Mouse (Mus musculus) heart, adult 2 months (tissue): Measurements from ENCODE around the gene Polrmt. TPM values are rescaled to one million over a fixed set of nuclear protein-coding genes. Genes with fewer than 3 reads are reported as not detected.
A peak's percentile ranks its signal among the peaks of the same experiment; 100 is the strongest.

Experiments
- DNase-seq, 2 experiments: peaks; one replicate each; pipeline ENCODE4 v3.0.0; 2021
- H3K27ac ChIP-seq: fragments of 200-600 bp; 2 replicates; pipeline ENCODE4 v1.8.1; 2022
- H3K27me3 ChIP-seq: fragments of 200-500 bp; 2 replicates; pipeline ENCODE4 v1.6.1; 2012; ENCODE audit warnings: mild to moderate bottlenecking, low read length, inconsistent platforms, mixed read lengths; ENCODE audit not compliant: control insufficient read depth, insufficient read depth
- H3K36me3 ChIP-seq: fragments of 200-500 bp; 2 replicates; pipeline ENCODE4 v1.6.1; 2012; ENCODE audit warnings: low read length, inconsistent platforms; ENCODE audit not compliant: control insufficient read depth, insufficient read depth
- H3K4me1 ChIP-seq: fragments of 200-500 bp; 2 replicates; pipeline ENCODE4 v1.6.1; 2011; ENCODE audit warnings: low read length; ENCODE audit not compliant: control insufficient read depth, insufficient read depth
- H3K4me3 ChIP-seq: fragments of 200-600 bp; 2 replicates; pipeline ENCODE4 v1.8.1; 2022
- H3K79me2 ChIP-seq: fragments of 200-500 bp; replicated peaks from 2 replicates; pipeline ENCODE4 v1.6.1; 2012; ENCODE audit warnings: mild to moderate bottlenecking, inconsistent platforms, low read length, moderate library complexity, mixed read lengths; ENCODE audit not compliant: control insufficient read depth, insufficient read depth
- H3K9ac ChIP-seq: fragments of 200-500 bp; 2 replicates; pipeline ENCODE4 v1.6.1; 2012; ENCODE audit warnings: low read depth, mild to moderate bottlenecking, control low read depth, inconsistent platforms, low read length, mixed read lengths
- CTCF ChIP-seq: fragments of 200-600 bp; IDR thresholded peaks from 2 replicates; pipeline ENCODE4 v1.8.1; 2022; ENCODE audit warnings: antibody characterized with exemption, mild to moderate bottlenecking, moderate library complexity
- EP300 ChIP-seq: fragments of 200-500 bp; IDR thresholded peaks from 2 replicates; pipeline ENCODE4 v1.6.1; 2011; ENCODE audit warnings: low read depth, low read length, control low read depth; ENCODE audit not compliant: insufficient read depth
- POLR2A ChIP-seq: fragments of 200-500 bp; IDR thresholded peaks from 2 replicates; pipeline ENCODE4 v1.6.1; 2011; ENCODE audit warnings: mild to moderate bottlenecking, low read depth, low read length, control low read depth; ENCODE audit not compliant: insufficient read depth
- WGBS: fragments of 180-500 bp; shearing (Covaris S2); methylation state at CpG from one replicate; pipeline ENCODE4 v1.1.7; 2018; 5-methylcytosine and 5-hydroxymethylcytosine counted together
- intact Hi-C: fragments of 180-260 bp; cut with DNase I; formaldehyde crosslinking; loops from one replicate; pipeline ENCODE4 v1.15.1; 2025
- long read RNA-seq: library from polyadenylated mRNA; stranded (forward); transcript quantifications from one replicate; pipeline ENCODE4 v2.0.0, GENCODE M21; 2021
- polyA plus RNA-seq: library from polyadenylated mRNA; depleted of rRNA; stranded (reverse); fragments of >200 nt; gene quantifications from 2 replicates; pipeline ENCODE4 v1.2.3, GENCODE M21; 2012; rRNA removed
- total RNA-seq, 2 experiments: library from RNA; stranded (reverse); gene quantifications; 2 replicates each; pipeline ENCODE4 v1.2.3; 2021

The Polrmt gene
- total RNA-seq (10 to 100 TPM; 42.2 to 44.7 TPM), polyA plus RNA-seq (47.0 and 52.3 TPM in 2 replicates)
- long read RNA-seq, transcript Polrmt-201 (21 exons, 3,755 nt): major isoform, 30 of 39 reads
- long read RNA-seq, partial matches to known transcripts: 5 of 39 reads
- long read RNA-seq, other reads (novel, unspliced or antisense): 4 of 39 reads

- intact Hi-C loops: loop anchor here (2.0 kb wide), 1 partner anchor 21 kb away; the partner anchor contains the start of gene Rnf126
- no peaks in the 10 kb centered on the region for H3K36me3 ChIP-seq
- H3K4me3 ChIP-seq: peak within 1 kb of the TSS; percentile 90
- under 1% methylated on average over 38 of the region's 38 CpGs for WGBS
- DNase-seq: peak; percentile 92 to 97
- peak within 1 kb of the TSS; percentile 78 for H3K27ac ChIP-seq
- no peaks in the 10 kb centered on the region for H3K27me3 ChIP-seq
- no peaks in the 10 kb centered on the region for H3K79me2 ChIP-seq
- peaks cover 6% of the 10 kb centered on the region for H3K4me1 ChIP-seq
- peak within 1 kb of the TSS; percentile 67 for H3K9ac ChIP-seq
- TF ChIP-seq EP300 (no peak), CTCF (peak; percentile 75), POLR2A (peak; percentile 74)
Observed at GRCm38 (mm10) chr10:79745898-79746773, at the start of gene Polrmt. Polrmt (minus strand) TSS chr10:79746581.

DNA sequence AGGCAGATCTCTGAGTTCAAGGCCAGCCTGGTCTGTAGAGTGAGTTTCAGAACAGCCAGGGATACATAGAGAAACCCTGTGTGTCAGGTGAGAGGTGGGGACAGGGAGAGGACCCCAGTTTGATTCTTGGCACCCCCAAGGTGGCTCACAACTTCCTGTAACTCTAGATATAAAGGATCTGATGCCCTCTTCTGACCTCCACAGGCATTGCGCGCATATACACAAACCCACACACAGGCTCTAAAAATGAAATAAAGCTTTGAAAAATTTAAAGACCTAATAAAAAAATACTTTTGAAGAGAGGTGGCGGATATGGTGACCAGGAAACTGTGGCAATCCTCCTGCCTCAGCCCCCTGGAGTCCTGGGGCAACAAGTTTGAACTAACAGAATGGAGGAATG, 49.5 kb upstream of the Polrmt start:
- H3K4me3 ChIP-seq: no peak overlapping the region
- TF ChIP-seq CTCF (peak; percentile 57), POLR2A (no peak), EP300 (no peak)
- peak overlapping the region; percentile 7; the same call in 1 of the 2 replicates for H3K27ac ChIP-seq
- 96% methylated on average over 3 of the region's 3 CpGs for WGBS
- no peaks in the 10 kb centered on the region for H3K27me3 ChIP-seq
- H3K36me3 ChIP-seq: peaks cover 3% of the 10 kb centered on the region; the same call in 1 of the 2 replicates
- DNase-seq: no peak
- intact Hi-C loops: no loop called here
- H3K9ac ChIP-seq: no peak overlapping the region
- H3K4me1 ChIP-seq: peaks cover 18% of the 10 kb centered on the region
- no peaks in the 10 kb centered on the region for H3K79me2 ChIP-seq

- Histone ChIP-seq H3K4me3 (peak overlapping the region; percentile 67), H3K36me3 (peaks cover 3% of the 10 kb centered on the region; the same call in 1 of the 2 replicates), H3K27ac (peak overlapping the region; percentile 97), H3K4me1 (peaks cover 18% of the 10 kb centered on the region), H3K79me2 (no peaks in the 10 kb centered on the region), H3K27me3 (no peaks in the 10 kb centered on the region), H3K9ac (peak overlapping the region; percentile 92)
- TF ChIP-seq EP300 (peak; percentile 96), CTCF (no peak), POLR2A (peak; percentile 96)
- DNase-seq: peak; percentile 89 to 94
- WGBS: 24% methylated on average over 10 of the region's 10 CpGs
- intact Hi-C loops: loop anchor here (1.0 kb wide), 1 partner anchor 13 kb away; no protein-coding TSS in a partner anchor
Observed at GRCm38 (mm10) chr10:79794491-79794931, 48.1 kb upstream of the Polrmt start.

DNA sequence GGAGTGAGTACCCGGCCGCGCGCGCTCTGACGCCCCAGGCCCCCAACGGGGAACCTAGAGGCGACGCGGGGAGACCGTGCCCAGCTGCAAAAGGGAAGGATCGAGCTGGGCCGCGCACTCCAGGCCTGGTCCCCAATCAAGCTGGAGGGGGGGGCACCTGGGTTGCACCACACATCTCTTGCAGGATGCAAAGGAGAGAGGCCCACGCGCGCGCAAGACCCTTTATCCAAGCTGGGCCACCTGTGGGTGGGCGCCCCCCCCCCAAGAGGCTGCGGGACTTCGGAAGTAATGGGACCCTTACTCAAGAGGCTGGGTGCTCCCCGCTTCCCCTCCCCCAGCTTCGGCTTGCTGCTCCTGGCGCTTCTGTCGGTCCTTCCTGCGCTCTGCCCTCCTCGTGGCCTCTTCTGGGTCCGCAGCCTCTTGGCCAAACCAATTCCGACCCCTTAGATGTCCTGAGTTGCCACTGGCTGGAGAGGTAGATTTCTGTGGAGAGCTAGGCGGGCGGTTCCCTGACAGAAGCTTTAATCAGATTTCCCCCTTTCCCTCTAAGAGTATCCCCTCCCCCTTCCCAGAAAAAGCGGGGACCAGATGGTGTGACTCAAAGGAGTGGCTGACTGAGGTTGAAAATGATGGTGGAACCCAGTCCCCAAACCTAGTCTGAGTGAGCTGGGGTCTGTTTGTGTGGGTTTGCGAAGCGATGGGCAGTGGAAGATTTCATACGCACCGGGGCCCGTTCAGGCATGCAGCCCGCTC, 47.5 kb upstream of the Polrmt start:
- Histone ChIP-seq H3K27me3 (no peaks in the 10 kb centered on the region), H3K4me3 (peak overlapping the region; percentile 67), H3K79me2 (no peaks in the 10 kb centered on the region), H3K36me3 (peaks cover 3% of the 10 kb centered on the region; the same call in 1 of the 2 replicates), H3K9ac (peak overlapping the region; percentile 92), H3K4me1 (peaks cover 18% of the 10 kb centered on the region), H3K27ac (peak overlapping the region; percentile 97)
- TF ChIP-seq CTCF: no peak
- intact Hi-C loops: loop anchor here (1.0 kb wide), 2 partner anchors 13 to 18 kb away; no protein-coding TSS in a partner anchor
- 8% methylated on average over 34 of the region's 38 CpGs for WGBS
- peak in 1 of 2 experiments; percentile 71 for DNase-seq

GRCm38 (mm10) chr10:79793051-79793737, 46.8 kb upstream of the Polrmt start, which contains the start of gene Palm:
Palm (plus strand) TSS chr10:79793572.
- peak; percentile 89 to 92 for DNase-seq
- 5% methylated on average over 50 of the region's 51 CpGs for WGBS

More at GRCm38 (mm10) chr10:79793051-79793737, 46.8 kb upstream of the Polrmt start, which contains the start of gene Palm:
- Histone ChIP-seq H3K36me3 (peaks cover 3% of the 10 kb centered on the region; the same call in 1 of the 2 replicates), H3K79me2 (no peaks in the 10 kb centered on the region), H3K4me3 (peak within 1 kb of the TSS; percentile 67), H3K4me1 (peaks cover 17% of the 10 kb centered on the region), H3K27me3 (no peaks in the 10 kb centered on the region), H3K9ac (peak within 1 kb of the TSS; percentile 92), H3K27ac (peak within 1 kb of the TSS; percentile 97)
- no peak for TF ChIP-seq POLR2A
- TF ChIP-seq CTCF: peak; percentile 95
- intact Hi-C loops: loop anchor here (1.0 kb wide), 1 partner anchor 19 kb away; no protein-coding TSS in a partner anchor
